20 mouse cellular contexts compared by ENCODE assay signal in the genomic region with DNA sequence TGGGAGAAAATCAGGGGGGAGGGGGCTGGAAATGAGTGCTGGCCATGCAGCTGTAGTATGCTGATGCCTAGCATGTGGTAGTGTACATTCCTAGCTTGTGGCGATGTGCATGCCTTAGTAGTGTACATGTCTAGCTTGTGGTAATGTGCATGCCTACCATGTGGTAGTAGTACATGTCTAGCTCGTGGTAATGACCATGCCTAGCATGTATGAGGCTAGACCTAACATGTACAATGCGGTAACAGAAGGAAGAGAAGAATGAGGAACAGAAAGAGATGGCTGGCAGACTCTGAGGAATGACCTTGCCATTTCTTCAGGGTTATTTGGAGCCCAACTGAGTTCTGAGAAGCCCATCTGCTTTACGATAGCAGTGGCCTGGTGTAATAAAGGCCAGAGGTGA. TPM values are rescaled to one million over a fixed set of nuclear protein-coding genes. Genes with fewer than 3 reads are reported as not detected.
"Had no signal": no experiment of that assay in that cellular context is flagged by ENCODE, and none has a peak within 500 bp of the region (broad histone marks: within the 10 kb centered on the region; RNA-seq: fewer than 3 reads in every experiment).

No protein-coding gene starts in this region.

- H3K4me3 ChIP-seq: kidney, embryonic 15.5 days; left cerebral cortex, adult 2 months; limb, embryonic 12.5 days; midbrain, embryonic 12.5 days; neural tube, embryonic 13.5 days had no signal

- H3K4me2 ChIP-seq: kidney, embryonic 15.5 days; limb, embryonic 12.5 days; midbrain, embryonic 12.5 days; neural tube, embryonic 13.5 days had no signal

- H3K27me3 ChIP-seq: kidney, embryonic 15.5 days; limb, embryonic 12.5 days; midbrain, embryonic 12.5 days; neural tube, embryonic 13.5 days had no signal

- H3K36me3 ChIP-seq: kidney, embryonic 15.5 days; limb, embryonic 12.5 days; midbrain, embryonic 12.5 days; neural tube, embryonic 13.5 days had no signal

- DNase-seq: kidney, adult 2 months; kidney, postnatal 14 days; liver; lung, adult 18-20 months; retina, postnatal 1 day; right cerebral cortex, postnatal 4 days; spleen, adult 18-20 months; thymus, adult 18-20 months; thymus, postnatal 25 days had no signal

- H3K9me3 ChIP-seq: limb, embryonic 12.5 days; midbrain, embryonic 12.5 days; neural tube, embryonic 13.5 days had no signal

- H3K9ac ChIP-seq: kidney, embryonic 15.5 days; limb, embryonic 12.5 days; liver, embryonic 14.5 days; midbrain, embryonic 12.5 days; neural tube, embryonic 13.5 days had no signal

- H3K4me1 ChIP-seq: kidney, embryonic 15.5 days; midbrain, embryonic 12.5 days; neural tube, embryonic 13.5 days had no signal

- H3K27ac ChIP-seq: kidney, embryonic 15.5 days; left cerebral cortex, adult 2 months; limb, embryonic 12.5 days; liver, embryonic 14.5 days; midbrain, embryonic 12.5 days; neural tube, embryonic 13.5 days had no signal

- ATAC-seq: midbrain, embryonic 16.5 days had no signal

RNA-seq across cellular contexts. Expression of a gene that starts 0.6 kb away (rescaled TPM):
- total RNA-seq: layer of hippocampus, postnatal 25 days; left cerebral cortex, adult 2 months; left cerebral cortex, postnatal 36 days; megakaryocyte-erythroid progenitor cell, adult 5-6 weeks had no signal

RNA-seq across cellular contexts. Expression of a gene that starts 13.9 kb away (rescaled TPM):
- total RNA-seq: layer of hippocampus, postnatal 25 days; left cerebral cortex, adult 2 months; left cerebral cortex, postnatal 36 days; megakaryocyte-erythroid progenitor cell, adult 5-6 weeks had no signal
- polyA plus RNA-seq: kidney, embryonic 15.5 days; limb, embryonic 12.5 days; liver, embryonic 14.5 days; midbrain, embryonic 12.5 days; midbrain, embryonic 16.5 days; neural tube, embryonic 13.5 days; stomach, embryonic 14.5 days had no signal

RNA-seq across cellular contexts. Expression of a gene that starts 43.5 kb away (rescaled TPM):
- total RNA-seq: megakaryocyte-erythroid progenitor cell, adult 5-6 weeks had no signal
- polyA plus RNA-seq: limb, embryonic 12.5 days; midbrain, embryonic 12.5 days had no signal

RNA-seq across cellular contexts. Expression of a gene that starts 55.6 kb away (rescaled TPM):
- total RNA-seq: layer of hippocampus, postnatal 25 days; left cerebral cortex, adult 2 months; megakaryocyte-erythroid progenitor cell, adult 5-6 weeks had no signal
- polyA plus RNA-seq: limb, embryonic 12.5 days had no signal
